ENCODE assay signal across 22 mouse cellular contexts in the genomic region with DNA sequence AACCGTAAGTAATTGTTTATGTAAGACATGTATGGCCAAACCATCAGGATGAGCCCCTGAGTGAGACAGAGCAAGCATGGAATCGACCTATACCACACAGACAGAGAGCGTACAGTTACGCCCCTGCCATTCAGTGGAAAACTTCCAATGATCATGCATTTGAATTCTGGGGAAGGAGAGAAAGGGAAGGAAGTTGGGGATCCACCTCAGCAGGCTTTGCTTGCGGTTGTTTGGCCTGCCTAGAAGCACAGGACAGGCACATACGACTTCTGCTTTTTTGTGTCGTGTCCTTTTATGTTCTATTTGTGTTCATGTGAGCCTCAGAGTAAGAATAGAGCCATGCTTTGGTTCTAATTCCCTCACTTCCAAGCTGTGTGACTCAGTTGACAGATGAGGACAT.
DNase-seq lines count a peak whose midpoint lies in the region; ATAC-seq lines count a peak whose summit lies in the region.
"Had no signal": no experiment of that assay in that cellular context is flagged by ENCODE, and none has a peak within 500 bp of the region (broad histone marks: within the 10 kb centered on the region; RNA-seq: fewer than 3 reads in every experiment).

No protein-coding gene starts in this region.

- WGBS in midbrain, embryonic 11.5 days, result 89% methylated on average over 7 of the region's 7 CpGs

- ATAC-seq in inflammation-experienced regulatory T-cells, adult 6 months, result no peak
- no peak for ATAC-seq in midbrain, embryonic 11.5 days (ENCODE audit: low FRiP score)
- ATAC-seq: CD4-positive, CD25-positive, alpha-beta regulatory T cell, adult 4 months; forebrain, postnatal 0 days; midbrain, embryonic 16.5 days had no signal

- H3K4me2 ChIP-seq in midbrain, embryonic 11.5 days, result no peak overlapping the region
- H3K4me2 ChIP-seq: heart, embryonic 11.5 days; hindbrain, embryonic 15.5 days; limb, embryonic 12.5 days; lung, embryonic 15.5 days had no signal

- H3K27me3 ChIP-seq in megakaryocyte, embryonic 14.5 days (replicated peaks), result no peaks in the 10 kb centered on the region
- H3K27me3 ChIP-seq in splenic B cell, adult 2 months (ENCODE audit: control insufficient read depth, insufficient read depth, low read length, poor library complexity, severe bottlenecking), result no peaks in the 10 kb centered on the region
- H3K27me3 ChIP-seq in midbrain, embryonic 11.5 days (ENCODE audit: control insufficient read depth, insufficient read depth, low read length), result no peaks in the 10 kb centered on the region
- H3K27me3 ChIP-seq: hindbrain, embryonic 15.5 days; limb, embryonic 12.5 days; lung, embryonic 15.5 days had no signal

- no peak overlapping the region for H3K27ac ChIP-seq in midbrain, embryonic 11.5 days (ENCODE audit: low read depth, low read length)
- H3K27ac ChIP-seq: hindbrain, embryonic 15.5 days; limb, embryonic 12.5 days; lung, embryonic 15.5 days had no signal

- no peaks in the 10 kb centered on the region for H3K36me3 ChIP-seq in megakaryocyte, embryonic 14.5 days (replicated peaks; ENCODE audit: low read length)
- no peaks in the 10 kb centered on the region for H3K36me3 ChIP-seq in splenic B cell, adult 2 months (ENCODE audit: control insufficient read depth, insufficient read depth, low read length, poor library complexity, severe bottlenecking)
- no peaks in the 10 kb centered on the region for H3K36me3 ChIP-seq in midbrain, embryonic 11.5 days (ENCODE audit: control insufficient read depth, insufficient read depth, low read length)
- H3K36me3 ChIP-seq: G1E; hindbrain, embryonic 15.5 days; limb, embryonic 12.5 days; lung, embryonic 15.5 days had no signal

- DNase-seq in spleen, postnatal 36 days (ENCODE audit: low spot score in 2 of 2), result peak; percentile 2 to 6
- DNase-seq in spleen, postnatal 10 days (ENCODE audit: low spot score in 2 of 2), result no peak
- peak; percentile 50 for DNase-seq in c-Kit-positive CD71-negative TER-119-negative erythroid progenitor cells, embryonic 14.5 days (ENCODE audit: low read depth)
- DNase-seq in splenic B cell, adult 2 months (ENCODE audit: low read depth, low spot score), result peak; percentile 45
- DNase-seq in adrenal gland, adult (ENCODE audit: inconsistent age in 2 of 2, low spot score in 1 of 2), result no peak
- no peak for DNase-seq in midbrain, embryonic 11.5 days (ENCODE audit: low spot score, missing footprints)
- DNase-seq: cerebellum, postnatal 14 days; embryo, embryonic 11 days; forebrain, postnatal 0 days; gastrocnemius, postnatal 36 days; heart, postnatal 10 days; kidney, adult 11 months; thymus, adult 18-20 months had no signal

- peak overlapping the region; percentile 82 for H3K4me3 ChIP-seq in megakaryocyte, embryonic 14.5 days (replicated peaks)
- H3K4me3 ChIP-seq in midbrain, embryonic 11.5 days (ENCODE audit: low read depth, low read length), result no peak overlapping the region
- H3K4me3 ChIP-seq: hindbrain, embryonic 15.5 days; limb, embryonic 12.5 days; lung, embryonic 15.5 days had no signal

- no peak overlapping the region for H3K9ac ChIP-seq in midbrain, embryonic 11.5 days (ENCODE audit: low read length)
- H3K9ac ChIP-seq: forebrain, postnatal 0 days; hindbrain, embryonic 15.5 days; limb, embryonic 12.5 days; lung, embryonic 15.5 days had no signal

- H3K4me1 ChIP-seq in megakaryocyte, embryonic 14.5 days, result peaks cover 15% of the 10 kb centered on the region
- H3K4me1 ChIP-seq in midbrain, embryonic 11.5 days (ENCODE audit: control insufficient read depth, insufficient read depth, low read length), result peaks cover 2% of the 10 kb centered on the region; the same call in 1 of the 2 replicates
- H3K4me1 ChIP-seq: limb, embryonic 12.5 days had no signal

- H3K9me3 ChIP-seq in megakaryocyte, embryonic 14.5 days, result no peaks in the 10 kb centered on the region
- H3K9me3 ChIP-seq in midbrain, embryonic 11.5 days (ENCODE audit: control insufficient read depth, low read length), result no peaks in the 10 kb centered on the region
- H3K9me3 ChIP-seq: G1E; hindbrain, embryonic 15.5 days; limb, embryonic 12.5 days; lung, embryonic 15.5 days had no signal

Comparison
In these comparisons a context has a peak if more than half of its experiments do, and no peak if none do; other contexts are left out.
1. DNase-seq: peak in spleen, postnatal 36 days (2 of 2), c-Kit-positive CD71-negative TER-119-negative erythroid progenitor cells, embryonic 14.5 days (single experiment) and splenic B cell, adult 2 months (single experiment); none in spleen, postnatal 10 days (0 of 2), adrenal gland, adult (0 of 2) and midbrain, embryonic 11.5 days (single experiment).